Mouse (Mus musculus) v-Abl transformed pro-B cells (cell line): ENCODE results near the gene Sult2b1.

ENCODE experiments used
- in situ Hi-C, 2 experiments: fragments of 400-800 bp; cut with MboI; formaldehyde crosslinking; loops; one replicate each; pipeline ENCODE4 v1.15.1; 2025; ENCODE audit not compliant: unreplicated experiment in 2 of 2

The Sult2b1 gene

GRCm38 (mm10) chr7:45689099-45689498 is 95.4 kb downstream of the Sult2b1 start:
- in situ Hi-C loops, result loop anchor here (10.0 to 25.0 kb wide), 2 partner anchors 94 to 227 kb away; partner anchors contain the start of genes Bax (in 1 of the 2) and Ftl1 (in 1 of the 2)

- in situ Hi-C loops, result loop anchor here (10.0 to 25.0 kb wide), 2 partner anchors 92 to 225 kb away; partner anchors contain the start of genes Bax (in 1 of the 2) and Ftl1 (in 1 of the 2)
These were observed 97.6 kb downstream of the Sult2b1 start for GRCm38 (mm10) chr7:45686841-45687240.

- in situ Hi-C loops, result loop anchor here (10.0 to 25.0 kb wide), 2 partner anchors 91 to 224 kb away; partner anchors contain the start of genes Bax (in 1 of the 2) and Ftl1 (in 1 of the 2)
These were observed 98.7 kb downstream of the Sult2b1 start for GRCm38 (mm10) chr7:45685811-45686210.

GRCm38 (mm10) chr7:45683396-45684050 is 100.9 kb downstream of the Sult2b1 start, which contains the start of gene Ntn5:
Gene Ntn5, plus strand, starts transcription at chr7:45684022.
- in situ Hi-C loops, result loop anchor here (5.0 to 25.0 kb wide), 3 partner anchors 81 to 221 kb away; partner anchors contain the start of genes Bax (in 1 of the 2) and Ftl1 (in 1 of the 2)

- in situ Hi-C loops, result loop anchor here (5.0 to 25.0 kb wide), 3 partner anchors 80 to 220 kb away; partner anchors contain the start of genes Bax (in 1 of the 2) and Ftl1 (in 1 of the 2)
These were observed 102.0 kb downstream of the Sult2b1 start for GRCm38 (mm10) chr7:45682144-45683126.

GRCm38 (mm10) chr7:45681046-45681736 is 103.3 kb downstream of the Sult2b1 start:
- in situ Hi-C loops, result loop anchor here (5.0 to 25.0 kb wide), 3 partner anchors 79 to 219 kb away; partner anchors contain the start of genes Bax (in 1 of the 2) and Ftl1 (in 1 of the 2)
